Mouse (Mus musculus) kidney, adult 18-20 months (tissue): ENCODE data around the gene Gpr180.
"Not testable (repeated sequence)": the region's sequence is repeated elsewhere in the genome, so short reads cannot be mapped to it uniquely, and the experiment has no call there.

Source experiments
- DNase-seq: peaks from one replicate; pipeline ENCODE4 v3.0.0; 2021

The Gpr180 gene

DNA sequence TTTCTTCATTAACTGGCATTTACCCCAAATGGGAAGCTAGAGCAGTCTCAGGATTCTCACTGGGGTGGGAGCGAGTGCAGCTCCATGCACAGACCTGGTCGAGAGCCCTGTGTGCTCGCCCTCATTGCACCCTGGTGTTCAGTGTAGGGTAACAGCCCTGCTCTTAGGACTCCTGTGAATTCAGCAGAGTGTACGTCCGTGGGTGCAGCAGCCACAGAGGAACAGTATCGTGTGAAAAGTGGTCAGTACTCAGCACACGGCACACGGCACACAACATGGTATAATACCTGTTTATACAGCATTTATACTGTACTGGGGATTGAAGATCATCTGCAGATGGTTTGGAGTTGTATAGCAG, 15.3 kb downstream of the Gpr180 start:
- no peak for DNase-seq

DNA sequence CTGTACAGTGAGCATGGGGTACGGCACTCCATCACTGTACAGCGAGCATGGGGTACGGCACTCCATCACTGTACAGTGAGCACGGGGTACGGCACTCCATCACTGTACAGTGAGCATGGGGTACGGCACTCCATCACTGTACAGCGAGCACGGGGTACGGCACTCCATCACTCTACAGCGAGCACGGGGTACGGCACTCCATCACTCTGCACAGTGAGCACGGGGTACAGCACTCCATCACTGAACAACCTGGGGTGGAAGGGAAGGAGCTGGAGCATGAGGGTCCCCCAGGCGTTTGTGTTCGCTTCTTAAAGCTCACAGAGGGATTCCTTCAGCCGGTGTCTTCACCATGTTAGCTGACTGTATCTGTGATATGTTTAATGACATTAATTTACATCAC, 19.1 kb downstream of the Gpr180 start:
- not testable (repeated sequence) for DNase-seq

DNA sequence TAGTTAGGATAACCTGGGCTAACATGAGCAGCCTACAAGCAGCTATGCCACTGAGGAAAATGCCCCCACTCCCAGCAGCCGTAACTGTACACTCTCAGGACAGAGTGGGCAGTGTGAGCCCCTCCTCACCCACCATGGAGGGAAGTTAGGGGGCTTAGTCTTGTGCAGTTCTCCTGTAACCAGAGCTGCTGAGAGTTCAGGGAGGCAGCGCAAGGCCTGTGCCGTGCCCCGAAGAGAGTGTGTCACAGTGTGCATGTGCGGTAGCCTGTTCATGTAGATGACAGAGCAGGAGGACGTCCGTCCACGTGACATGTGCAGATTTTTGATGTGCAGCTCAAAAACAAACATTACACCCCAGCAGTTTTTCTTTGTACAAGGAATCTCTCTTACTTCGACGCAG, 19.8 kb downstream of the Gpr180 start:
- no peak for DNase-seq

DNA sequence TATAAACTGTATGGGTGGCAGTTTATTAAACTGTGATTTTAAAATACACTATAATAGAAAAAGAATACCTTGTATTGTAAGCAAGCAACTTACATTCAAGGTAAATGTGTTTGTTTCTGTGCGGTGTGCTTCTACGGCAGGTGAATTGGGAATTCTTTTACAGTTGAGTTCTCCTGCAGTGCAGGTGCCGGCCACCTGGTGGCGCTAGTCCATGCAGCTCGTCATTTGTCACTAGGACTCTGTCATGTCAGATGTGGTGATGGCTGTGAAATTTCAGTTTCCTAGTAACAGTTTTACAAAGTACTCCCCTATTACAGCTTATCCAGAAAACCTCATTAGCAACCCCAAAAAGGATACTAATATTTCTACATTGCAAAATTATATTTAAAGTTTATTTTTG, 20.2 kb downstream of the Gpr180 start:
- peak; percentile 55 for DNase-seq

DNA sequence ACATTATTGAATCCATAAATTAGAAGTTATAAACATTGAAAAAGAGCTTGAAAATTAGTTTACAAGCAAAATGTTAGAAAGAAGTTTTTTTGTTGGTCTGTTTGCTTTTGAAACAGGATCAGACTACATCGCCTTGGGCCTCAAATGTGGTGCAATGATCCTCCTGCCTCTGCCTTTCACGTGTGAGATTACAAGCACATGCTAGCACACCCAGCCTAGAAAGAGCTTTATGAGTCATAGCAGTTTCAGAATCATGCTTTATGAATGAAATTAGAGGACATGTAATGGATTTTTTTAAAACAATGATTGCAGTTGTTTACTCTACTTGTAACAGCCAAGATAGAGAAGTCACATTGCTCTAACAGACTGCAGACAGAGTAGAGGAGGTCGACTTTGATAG, 24.8 kb downstream of the Gpr180 start:
- no peak for DNase-seq

DNA sequence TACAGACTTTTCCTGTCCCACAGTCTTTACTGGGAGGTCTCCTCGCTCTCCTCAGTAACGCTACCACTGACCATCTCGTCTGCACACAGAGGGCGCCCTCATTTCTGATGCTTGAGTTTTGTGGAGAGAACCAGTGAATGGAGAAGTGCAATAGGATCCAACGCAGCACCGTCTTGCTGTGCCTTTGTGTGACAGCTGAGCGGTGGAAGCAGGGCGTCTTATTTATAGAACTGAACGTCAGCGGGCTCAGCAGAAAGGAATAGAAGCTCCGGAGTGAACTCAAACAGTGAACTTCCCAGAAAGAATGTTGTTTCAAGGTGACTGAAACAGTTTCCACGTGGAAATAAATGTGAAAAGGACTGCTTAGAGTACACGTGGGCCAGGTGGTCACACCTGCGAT, 25.7 kb downstream of the Gpr180 start:
- DNase-seq: no peak

DNA sequence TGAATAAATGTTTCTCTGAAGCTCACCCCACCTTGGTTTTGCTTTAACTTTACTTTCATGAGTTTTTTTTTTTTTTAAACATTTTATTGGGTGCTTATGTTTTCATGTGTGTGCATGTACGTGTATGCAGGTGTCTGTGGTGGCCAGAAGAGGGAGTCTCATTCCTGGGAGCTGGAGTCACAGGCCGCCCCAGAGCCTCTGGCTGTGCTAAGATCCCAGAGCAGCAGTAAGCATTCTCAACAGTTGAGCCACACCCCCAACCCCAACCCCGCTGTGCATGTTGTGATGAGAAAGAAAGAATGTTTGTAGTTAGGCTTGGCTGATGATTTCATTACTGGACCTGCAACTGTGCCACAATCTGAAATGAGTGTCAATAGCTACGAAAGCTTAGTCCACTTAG, 31.8 kb downstream of the Gpr180 start:
- no peak for DNase-seq

DNA sequence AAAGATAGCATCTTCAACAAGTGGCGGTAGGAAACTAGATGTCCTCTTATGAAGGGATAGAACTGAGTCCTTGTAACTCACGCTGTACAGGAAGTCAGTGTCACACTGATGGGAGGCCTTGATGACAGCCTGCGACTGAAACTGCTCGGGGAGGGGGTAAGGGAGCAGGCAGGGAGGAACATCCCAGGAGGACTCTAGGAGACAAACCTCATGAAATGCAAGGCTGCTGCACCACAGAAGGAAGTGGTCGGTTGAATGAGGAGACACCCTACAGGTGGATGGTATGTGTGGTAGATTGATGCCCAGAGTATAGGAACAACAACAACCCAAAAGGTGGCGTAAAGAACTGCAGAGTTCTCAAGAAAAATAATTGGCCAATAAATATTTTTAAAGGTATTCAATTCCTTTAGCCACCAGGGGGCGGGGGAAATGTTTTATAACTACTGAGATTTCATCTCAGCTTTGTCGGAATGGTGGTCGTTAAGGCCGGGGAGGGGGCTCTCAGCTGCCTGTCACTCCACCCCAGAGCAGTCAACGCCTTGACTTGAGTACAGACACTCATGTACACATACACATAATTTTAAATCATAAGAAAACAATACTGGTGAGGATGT, 36.7 kb downstream of the Gpr180 start:
- DNase-seq: no peak

DNA sequence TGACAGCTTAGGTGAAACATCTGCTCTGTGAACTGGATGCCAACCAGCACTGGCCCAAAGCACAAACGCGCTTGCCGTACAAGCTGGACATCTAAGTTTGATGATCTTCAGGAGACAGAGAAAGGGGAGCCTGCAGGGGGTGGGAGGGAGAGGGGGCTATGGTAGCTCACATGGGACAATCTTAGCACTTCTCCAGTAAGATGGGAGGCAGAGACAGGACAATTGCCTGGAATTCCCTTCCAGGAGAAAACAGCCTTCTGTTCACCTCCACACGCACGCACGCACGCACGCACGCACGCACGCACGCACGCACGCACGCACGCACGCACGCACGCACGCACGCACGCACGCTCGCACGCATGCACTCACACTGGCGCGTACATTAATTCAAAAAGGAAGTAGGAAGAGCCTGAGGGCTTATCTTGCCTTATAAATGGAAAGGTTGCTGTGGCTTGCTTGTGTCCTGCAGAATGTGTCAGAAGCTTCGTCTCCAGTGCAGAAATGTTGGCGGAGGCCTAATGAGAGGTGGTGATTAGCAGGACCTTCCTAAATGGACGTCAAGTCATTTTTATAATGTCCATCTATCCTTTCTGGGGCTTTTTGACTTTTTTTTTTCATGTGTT, 38.2 kb downstream of the Gpr180 start:
- no peak for DNase-seq

DNA sequence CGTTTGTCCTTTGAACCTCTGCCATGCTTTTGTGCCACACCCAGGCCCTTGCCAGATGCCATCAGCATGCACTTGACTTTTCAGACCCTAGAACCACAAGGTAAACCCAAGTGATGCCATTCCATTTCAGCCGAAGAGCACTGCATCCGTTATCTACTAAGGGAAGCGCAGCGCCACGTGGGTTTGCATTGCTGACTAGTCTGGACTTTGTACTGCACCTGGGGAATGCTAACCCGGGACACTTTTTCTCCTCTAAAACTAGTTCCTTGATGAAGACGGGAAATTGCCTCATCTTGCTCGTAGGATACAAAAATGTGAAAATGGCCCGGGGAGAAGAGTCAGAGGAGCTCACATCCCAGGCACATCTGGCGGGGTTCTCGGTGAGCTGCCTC, 38.7 kb downstream of the Gpr180 start:
- no peak for DNase-seq

DNA sequence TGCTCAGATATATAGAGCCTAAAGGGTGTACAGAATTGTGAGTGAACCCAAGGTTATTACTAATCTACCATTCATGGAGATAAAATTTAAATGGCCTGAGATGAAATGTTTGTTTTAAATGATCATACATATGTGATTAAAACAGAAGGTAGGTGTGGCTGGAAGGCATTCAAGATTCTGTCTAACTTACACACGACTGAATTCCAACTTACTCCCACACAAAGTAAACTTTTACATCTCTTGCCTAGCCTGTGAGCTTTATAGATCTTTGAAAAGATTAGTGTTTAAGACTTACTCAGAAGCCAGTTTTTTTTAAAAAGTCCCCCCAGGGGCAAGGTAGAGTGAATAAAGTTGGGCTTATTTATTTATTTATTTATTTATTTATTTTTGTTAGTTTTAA, 42.3 kb downstream of the Gpr180 start:
- DNase-seq: no peak

DNA sequence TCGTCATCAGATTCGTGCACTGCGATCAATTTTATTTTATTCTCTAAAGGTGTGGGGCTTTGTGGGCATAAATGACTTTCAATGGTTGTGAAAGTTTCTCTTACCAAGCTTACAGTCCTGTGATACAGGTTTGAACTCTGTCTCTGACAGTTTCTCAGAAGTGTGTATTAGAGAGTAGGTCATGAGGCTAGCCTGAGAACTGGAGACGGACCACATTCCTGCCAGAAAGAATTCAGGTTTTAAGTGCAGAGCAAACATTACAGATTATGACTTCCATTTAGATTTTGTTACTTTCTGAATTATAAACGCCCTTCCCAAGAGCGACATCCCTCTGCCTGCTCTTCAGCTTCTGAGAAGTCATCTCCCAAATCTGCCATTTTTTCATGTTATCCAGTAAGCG, 42.7 kb downstream of the Gpr180 start:
- DNase-seq: no peak

DNA sequence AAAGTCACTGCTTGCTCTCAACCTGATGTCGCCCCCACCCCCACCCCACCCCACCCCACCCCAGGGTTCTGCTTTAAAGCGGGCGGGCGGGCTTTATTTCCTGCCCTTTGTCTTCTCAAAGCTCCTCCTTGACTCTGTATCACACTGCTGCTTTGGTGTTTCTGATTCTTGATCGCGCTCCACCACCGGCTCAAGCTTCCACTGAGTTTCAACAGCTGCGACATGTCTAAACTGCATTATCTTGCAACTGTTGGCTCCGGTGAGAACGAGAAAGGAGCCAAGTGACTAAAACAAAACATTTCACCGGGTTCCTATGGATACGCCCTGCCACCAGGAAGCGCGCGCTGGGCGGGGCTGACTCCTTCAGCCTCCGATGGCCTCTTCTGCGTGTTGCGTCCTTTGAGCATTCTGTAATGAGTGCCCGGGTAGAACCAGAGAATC, 43.2 kb downstream of the Gpr180 start:
- peak; percentile 64 for DNase-seq

DNA sequence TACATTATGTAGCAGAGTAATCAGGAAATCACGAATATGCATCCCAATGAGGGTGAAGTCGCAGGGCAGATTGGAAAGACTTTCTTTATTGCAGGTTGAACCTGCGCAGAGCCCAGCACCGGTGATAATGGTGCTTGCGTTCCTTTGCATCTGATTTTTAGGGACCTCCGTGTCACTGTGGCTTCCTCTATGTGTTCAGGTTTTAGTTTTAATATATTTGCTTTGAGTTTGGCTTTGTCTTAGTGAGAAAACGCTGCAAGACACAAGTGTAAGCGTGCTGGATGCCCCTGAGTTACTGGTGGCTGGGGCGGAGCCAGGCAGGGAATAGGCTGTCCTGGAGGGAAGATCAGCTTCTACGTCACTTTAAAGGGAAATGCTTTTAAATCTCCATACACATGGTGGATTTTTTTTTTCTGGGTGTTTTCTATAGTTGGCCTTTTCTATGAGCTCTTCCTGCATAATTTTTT, 43.8 kb downstream of the Gpr180 start:
- peak; percentile 35 for DNase-seq

DNA sequence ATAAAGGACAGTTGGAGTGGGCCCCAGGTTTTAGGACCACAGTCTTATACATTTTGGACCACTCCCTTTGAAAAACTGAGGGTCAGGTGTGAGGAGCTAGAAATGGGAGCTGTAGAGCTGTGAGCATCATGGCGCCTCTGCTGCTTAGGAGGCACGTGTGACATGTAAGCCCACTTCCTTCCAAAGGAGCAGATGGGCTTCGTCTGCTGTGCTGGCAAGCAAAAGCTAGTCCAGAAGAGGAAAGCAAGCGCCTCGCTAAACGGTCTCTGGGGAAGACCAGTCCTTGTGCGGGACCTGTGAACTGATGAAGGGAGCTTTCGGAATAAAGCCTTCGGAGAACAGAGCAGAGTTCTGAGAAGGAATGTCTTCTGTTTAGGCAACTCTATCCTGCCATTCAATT, 54.5 kb downstream of the Gpr180 start:
- no peak for DNase-seq

DNA sequence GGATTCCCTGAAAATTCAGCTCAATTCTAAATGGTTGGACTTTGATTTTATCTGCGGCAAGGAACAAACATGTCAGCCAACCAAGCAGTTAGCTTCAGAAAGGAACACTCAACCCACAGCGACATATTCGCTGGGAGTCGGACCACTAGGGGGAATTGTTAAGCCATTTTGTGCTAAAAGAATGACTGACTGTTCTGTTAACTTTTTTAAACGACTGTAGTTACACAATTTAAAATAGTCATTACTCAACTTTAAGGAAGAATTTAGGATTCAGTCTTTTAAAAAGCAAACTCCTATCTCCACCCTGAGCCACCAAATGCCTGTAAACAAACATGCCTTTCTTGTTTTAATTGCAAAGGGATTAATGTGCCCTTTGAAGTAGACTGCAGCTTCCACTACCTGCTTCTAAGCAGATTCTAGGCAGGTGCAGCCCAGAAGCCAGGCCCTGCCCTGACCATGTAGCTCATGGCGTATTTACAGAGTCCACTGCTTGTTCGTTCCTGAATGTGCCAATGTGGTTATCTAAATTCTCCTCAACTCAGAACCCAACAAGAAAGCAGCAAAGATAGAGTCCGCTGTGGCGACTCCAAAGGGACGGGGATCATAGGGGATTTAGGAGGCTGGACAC, 56.2 kb downstream of the Gpr180 start:
- no peak for DNase-seq

DNA sequence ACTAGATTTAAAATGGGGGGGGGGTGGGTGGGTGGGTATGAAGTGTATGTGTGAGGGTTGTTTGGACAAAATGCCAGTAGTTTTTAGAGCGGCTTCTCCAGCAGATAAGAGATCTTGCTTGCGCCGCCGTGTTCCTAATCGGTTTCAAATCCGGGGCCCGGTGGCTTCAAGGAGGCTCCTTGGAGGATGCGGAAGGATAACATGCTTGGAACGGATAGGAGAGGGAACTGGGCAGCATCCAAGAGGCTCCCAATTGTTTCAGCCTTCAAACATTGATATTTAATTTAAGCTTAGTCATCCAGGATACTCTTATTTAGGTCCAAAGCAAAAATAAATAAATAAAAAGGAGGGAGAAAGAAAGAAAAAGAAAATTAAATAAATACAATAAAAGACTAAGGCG, 56.7 kb downstream of the Gpr180 start:
- no peak for DNase-seq

DNA sequence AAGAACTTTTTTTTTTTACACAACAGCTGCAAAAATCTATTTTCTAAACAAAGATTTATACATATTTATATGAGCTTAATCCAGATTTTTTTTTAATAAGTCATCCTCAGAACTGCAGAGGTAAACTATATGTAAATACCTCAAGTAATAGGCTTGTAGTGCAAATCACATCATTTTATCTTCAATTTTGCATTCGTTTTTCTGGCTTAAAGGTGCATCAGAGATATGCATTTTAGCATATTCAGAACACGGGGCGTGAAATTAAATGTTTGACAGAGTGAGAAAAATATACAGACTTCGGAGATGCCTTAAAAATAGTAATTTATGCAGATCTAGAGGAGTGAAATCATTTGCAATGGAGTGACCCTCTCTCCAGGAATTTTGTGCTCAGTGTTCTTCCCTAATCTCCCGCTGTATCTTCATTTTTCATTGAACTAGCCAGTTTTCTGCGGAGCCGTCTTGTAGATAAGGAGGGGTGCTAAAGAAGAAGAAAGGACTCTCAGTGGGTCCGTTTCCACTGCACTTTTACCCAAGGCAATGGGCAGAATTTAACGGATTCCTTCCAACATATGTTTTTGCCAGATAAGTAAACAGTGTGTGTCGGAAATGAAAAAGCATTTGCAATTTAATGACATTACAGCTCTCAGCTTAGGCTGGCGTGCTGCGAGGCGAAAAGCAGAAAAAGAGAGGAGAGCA, 57.4 kb downstream of the Gpr180 start:
- no peak for DNase-seq

DNA sequence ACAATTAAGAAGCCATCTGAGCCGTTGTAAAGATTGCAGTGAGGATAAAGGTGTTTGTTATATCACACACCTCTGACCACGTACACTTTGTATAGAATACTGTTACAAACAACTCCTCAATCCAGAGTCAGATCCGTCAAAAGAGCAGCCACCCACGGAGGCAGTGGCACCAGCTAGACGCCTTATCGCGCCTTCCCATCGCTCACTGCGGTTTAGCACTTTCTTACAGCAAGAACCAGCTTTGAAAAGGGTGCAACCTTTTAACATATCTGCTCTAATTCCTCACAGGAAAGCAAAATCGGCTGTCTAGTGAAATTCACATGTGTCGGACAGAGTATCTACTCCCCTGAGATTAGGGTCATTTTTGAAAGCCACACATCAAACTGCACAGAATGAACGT, 60.1 kb downstream of the Gpr180 start:
- no peak for DNase-seq

DNA sequence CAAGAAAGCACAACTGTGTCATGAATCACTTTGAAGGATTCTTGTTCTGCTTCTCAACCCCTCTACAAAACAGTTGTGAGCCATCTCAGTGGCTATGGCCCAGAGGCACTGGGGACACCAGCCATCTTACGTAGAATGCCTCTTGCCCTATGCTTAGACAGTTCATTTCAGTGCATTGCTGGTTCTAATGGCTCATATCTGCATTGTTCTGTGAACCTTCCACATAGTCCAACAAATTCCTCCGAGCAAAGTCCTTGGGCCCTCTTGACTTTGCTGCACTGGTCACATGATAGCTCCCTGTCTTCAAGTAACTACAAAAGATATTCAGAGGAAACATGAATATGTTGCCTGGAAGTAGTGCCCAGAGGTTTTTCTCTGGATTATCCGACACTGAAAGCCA, 63.8 kb downstream of the Gpr180 start:
- DNase-seq: no peak

DNA sequence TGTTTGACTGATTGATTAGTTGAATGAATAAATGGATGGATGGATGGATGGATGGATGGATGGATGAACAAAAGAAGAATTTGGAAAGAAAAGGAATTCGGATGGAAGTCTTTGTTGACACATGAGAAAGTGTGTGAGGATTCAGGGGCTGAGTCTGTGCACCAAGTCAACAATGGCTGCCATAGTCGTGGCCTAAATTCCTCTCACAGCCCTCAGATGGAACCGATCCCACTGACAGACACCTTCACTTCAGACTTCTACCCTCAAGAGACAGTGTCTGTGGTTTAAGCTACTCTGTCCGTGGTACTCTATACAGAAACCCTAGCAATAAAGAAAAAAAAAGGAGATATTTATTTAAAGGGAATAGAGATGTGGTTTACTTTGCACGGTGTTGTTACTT, 65.0 kb downstream of the Gpr180 start:
- DNase-seq: no peak

DNA sequence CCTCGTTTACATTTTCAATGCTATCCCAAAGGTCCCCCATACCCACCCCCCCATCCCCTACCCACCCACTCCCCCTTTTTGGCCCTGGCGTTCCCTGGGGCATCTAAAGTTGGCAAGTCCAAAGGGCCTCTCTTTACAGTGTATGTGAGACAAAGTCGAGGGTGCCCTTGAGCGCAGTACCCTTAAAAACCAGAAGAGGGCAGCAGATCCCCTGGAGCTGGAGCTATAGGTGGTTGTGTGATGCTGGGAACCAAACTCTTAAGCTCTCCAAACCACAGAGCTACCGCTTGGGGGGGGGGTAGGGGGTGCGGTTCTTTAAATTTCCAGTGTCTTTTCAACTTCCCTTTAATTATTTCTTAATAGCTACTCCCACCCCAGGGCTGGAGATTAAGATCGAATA, 66.1 kb downstream of the Gpr180 start:
- peak; percentile 8 for DNase-seq

DNA sequence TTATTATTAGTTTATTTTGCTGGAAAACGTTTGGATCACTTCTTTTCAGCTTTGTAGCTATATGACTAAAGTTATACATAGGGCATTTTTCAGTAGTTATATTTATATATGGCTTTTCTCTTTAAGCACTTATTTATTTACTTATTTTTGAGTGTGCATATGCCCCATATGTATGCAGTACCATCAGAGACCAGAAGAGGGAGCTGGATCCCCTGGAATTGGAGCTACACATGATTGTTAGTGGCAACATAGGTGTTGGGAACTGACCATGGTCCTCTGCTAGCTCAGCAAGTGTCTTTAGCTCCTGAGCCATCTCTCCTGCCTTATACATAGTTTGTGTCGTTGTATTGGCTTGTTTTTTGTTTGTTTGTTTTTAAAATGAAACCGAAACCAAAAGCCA, 70.4 kb downstream of the Gpr180 start:
- DNase-seq: no peak

DNA sequence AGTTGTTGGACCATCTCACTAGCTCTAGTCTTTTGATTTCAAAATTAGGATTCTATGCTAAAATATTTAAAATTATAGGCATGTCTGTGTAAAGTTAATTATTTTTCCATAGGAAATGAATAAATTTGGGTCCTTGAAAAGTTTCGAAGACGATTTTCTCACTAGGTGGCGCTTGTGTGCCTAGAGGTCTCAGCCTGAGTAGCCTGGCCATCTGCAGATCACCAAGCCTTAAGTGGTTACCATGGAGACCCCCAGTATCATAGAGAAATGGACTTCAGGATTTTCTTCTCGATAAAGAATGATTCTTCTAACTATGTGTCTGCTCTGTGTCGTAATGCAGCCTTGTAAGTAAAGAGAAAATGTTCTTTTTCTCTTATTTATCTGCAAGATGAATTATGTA, 72.7 kb downstream of the Gpr180 start:
- peak; percentile 7 for DNase-seq
